Mouse (Mus musculus) kidney, adult 9 months (tissue): ENCODE results near the gene St6galnac6.

Experiments used
- DNase-seq: peaks from one replicate; pipeline ENCODE4 v3.0.0; 2022

St6galnac6 gene

GRCm38 (mm10) chr2:32642813-32643212, 43.3 kb downstream of the St6galnac6 start:
- DNase-seq: peak; percentile 55

- DNase-seq: no peak
These were observed 44.6 kb downstream of the St6galnac6 start for GRCm38 (mm10) chr2:32644083-32644482.

GRCm38 (mm10) chr2:32644799-32645475, 45.4 kb downstream of the St6galnac6 start:
- DNase-seq: no peak

- DNase-seq: no peak
These were observed 46.1 kb downstream of the St6galnac6 start for GRCm38 (mm10) chr2:32645647-32646046.

GRCm38 (mm10) chr2:32646379-32647056, 47.0 kb downstream of the St6galnac6 start, which contains the start of gene Eng:
Gene Eng, plus strand, starts transcription at chr2:32646595.
- peak; percentile 79 for DNase-seq

GRCm38 (mm10) chr2:32647366-32647765, 47.9 kb downstream of the St6galnac6 start:
- no peak for DNase-seq

GRCm38 (mm10) chr2:32653764-32654163, 54.3 kb downstream of the St6galnac6 start:
- DNase-seq: no peak

GRCm38 (mm10) chr2:32654743-32655393, 55.4 kb downstream of the St6galnac6 start:
- peak; percentile 59 for DNase-seq

GRCm38 (mm10) chr2:32655394-32655744, 55.9 kb downstream of the St6galnac6 start:
- no peak for DNase-seq

- DNase-seq: peak; percentile 89
These were observed 56.3 kb downstream of the St6galnac6 start for GRCm38 (mm10) chr2:32655826-32656225.

- no peak for DNase-seq
These were observed 59.4 kb downstream of the St6galnac6 start for GRCm38 (mm10) chr2:32658873-32659272.

- peak; percentile 83 for DNase-seq
These were observed 62.1 kb downstream of the St6galnac6 start for GRCm38 (mm10) chr2:32661509-32662107.

- no peak for DNase-seq
These were observed 62.8 kb downstream of the St6galnac6 start for GRCm38 (mm10) chr2:32662291-32662690.

GRCm38 (mm10) chr2:32665345-32665744, 65.8 kb downstream of the St6galnac6 start:
- no peak for DNase-seq

GRCm38 (mm10) chr2:32665853-32666252, 66.3 kb downstream of the St6galnac6 start:
- no peak for DNase-seq

GRCm38 (mm10) chr2:32667775-32668174, 68.3 kb downstream of the St6galnac6 start:
- no peak for DNase-seq

GRCm38 (mm10) chr2:32668176-32668575, 68.7 kb downstream of the St6galnac6 start:
- DNase-seq: no peak

- DNase-seq: no peak
These were observed 70.4 kb downstream of the St6galnac6 start for GRCm38 (mm10) chr2:32669876-32670275.
